Mouse (Mus musculus): Measurements from ENCODE around the gene Mbd3l1. TPM values are rescaled to one million over a fixed set of nuclear protein-coding genes. Genes with fewer than 3 reads are reported as not detected.

Gene Mbd3l1
- not detected in 2 replicates for polyA plus RNA-seq (2014; fragmentation: Nextera tagmentation; extraction: Ambion mirVana)

DNA sequence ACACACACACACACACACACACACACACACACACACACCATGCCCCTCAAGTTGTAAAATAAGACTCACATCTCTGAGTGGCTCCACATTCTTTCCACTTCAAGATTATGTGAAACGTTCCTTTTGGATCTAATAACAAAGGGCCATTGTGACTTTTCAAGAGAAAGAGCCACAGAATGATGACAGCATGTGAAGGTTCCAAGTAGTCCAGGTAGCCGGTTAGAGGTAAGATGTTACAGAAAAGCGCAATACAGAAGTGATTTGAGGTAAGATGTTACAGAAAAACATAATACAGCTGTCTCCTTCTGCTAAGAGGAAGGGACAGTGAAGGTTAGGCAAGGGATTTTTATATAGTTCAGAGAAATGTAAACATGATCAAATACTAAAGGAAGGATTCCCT lies at the start of gene Mbd3l1, which contains the start of gene Zfp558:
Gene Mbd3l1 (plus strand): TSS at position 192 of the 400 bp plus-strand sequence.
Gene Zfp558 (minus strand): TSS at position 101 of the 400 bp plus-strand sequence.
- no peak within 1 kb of the TSS for H3K27ac ChIP-seq (ENCODE audit: low read depth, low read length)
- H3K36me3 ChIP-seq (ENCODE audit: control insufficient read depth, insufficient read depth, low read length): no peaks in the 10 kb centered on the region
- no peak for ATAC-seq (replicated peaks; ENCODE audit: insufficient number of reproducible peaks, low FRiP score, low TSS enrichment)
- no peak within 1 kb of the TSS for H3K9ac ChIP-seq (ENCODE audit: low read depth, low read length)
- no peaks in the 10 kb centered on the region for H3K27me3 ChIP-seq (ENCODE audit: control insufficient read depth, insufficient read depth, low read length)
- H3K4me1 ChIP-seq (ENCODE audit: control insufficient read depth, insufficient read depth, low read length): no peaks in the 10 kb centered on the region
- no peak within 1 kb of the TSS for H3K4me3 ChIP-seq (ENCODE audit: low read depth, low read length)
- no peak within 1 kb of the TSS for H3K4me2 ChIP-seq
- WGBS (ENCODE audit: insufficient replicate concordance): 73% methylated on average over 3 of the region's 3 CpGs
- H3K9me3 ChIP-seq (replicated peaks; ENCODE audit: control insufficient read depth, low read length): no peaks in the 10 kb centered on the region

DNA sequence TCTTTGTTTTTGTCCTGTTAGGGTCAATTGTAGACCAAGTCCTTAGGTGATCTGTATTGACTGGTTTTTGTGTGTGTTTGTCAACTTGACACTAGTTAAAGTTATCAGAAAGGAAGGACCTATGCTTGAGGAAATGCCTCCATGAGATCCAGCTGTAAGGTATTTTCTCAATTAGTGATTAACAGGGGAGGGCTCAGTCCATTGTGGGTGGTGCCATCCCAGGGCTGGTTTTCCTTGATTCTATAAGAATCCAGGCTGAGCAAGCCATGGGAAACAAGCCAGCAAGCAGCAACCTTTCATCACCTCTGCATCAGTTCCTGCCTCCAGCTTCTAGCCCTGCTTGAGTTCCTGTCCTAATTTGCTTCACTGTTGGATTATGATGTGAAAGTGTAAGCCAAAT lies 47.8 kb upstream of the Mbd3l1 start, which contains the start of gene Mbd3l2:
Gene Mbd3l2 (plus strand): TSS at position 301 of the 400 bp plus-strand sequence.
- H3K4me2 ChIP-seq: no peak within 1 kb of the TSS
- no peaks in the 10 kb centered on the region for H3K4me1 ChIP-seq (ENCODE audit: control insufficient read depth, insufficient read depth, low read length)
- no peak within 1 kb of the TSS for H3K9ac ChIP-seq (ENCODE audit: low read depth, low read length)
- no peaks in the 10 kb centered on the region for H3K27me3 ChIP-seq (ENCODE audit: control insufficient read depth, insufficient read depth, low read length)
- no peak for ATAC-seq (replicated peaks; ENCODE audit: insufficient number of reproducible peaks, low FRiP score, low TSS enrichment)
- H3K36me3 ChIP-seq (ENCODE audit: control insufficient read depth, insufficient read depth, low read length): no peaks in the 10 kb centered on the region
- no peak within 1 kb of the TSS for H3K4me3 ChIP-seq (ENCODE audit: low read depth, low read length)
- no peaks in the 10 kb centered on the region for H3K9me3 ChIP-seq (replicated peaks; ENCODE audit: control insufficient read depth, low read length)
- H3K27ac ChIP-seq (ENCODE audit: low read depth, low read length): no peak within 1 kb of the TSS

DNA sequence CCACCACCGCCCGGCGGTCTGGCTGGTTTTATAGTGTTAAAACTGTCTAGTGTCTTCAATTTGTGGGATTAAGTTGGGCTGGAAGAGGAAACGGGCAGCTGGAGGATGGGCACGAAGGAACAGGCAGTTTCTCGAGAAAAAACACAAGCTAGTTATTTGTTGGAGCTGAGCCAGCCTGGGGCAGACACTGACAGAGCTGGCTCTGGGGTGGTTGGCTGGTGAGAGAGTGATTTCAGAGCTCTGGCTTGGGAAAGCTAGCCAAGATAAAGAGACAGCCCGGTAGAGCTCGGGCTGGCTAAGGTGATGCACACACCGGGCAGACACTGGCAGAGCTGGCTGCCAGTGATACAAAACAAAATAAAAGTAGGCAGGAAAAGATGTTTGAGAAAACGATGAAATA lies 46.5 kb upstream of the Mbd3l1 start:
- no peak overlapping the region for H3K27ac ChIP-seq (ENCODE audit: low read depth, low read length)
- no peak for ATAC-seq (replicated peaks; ENCODE audit: insufficient number of reproducible peaks, low FRiP score, low TSS enrichment)

DNA sequence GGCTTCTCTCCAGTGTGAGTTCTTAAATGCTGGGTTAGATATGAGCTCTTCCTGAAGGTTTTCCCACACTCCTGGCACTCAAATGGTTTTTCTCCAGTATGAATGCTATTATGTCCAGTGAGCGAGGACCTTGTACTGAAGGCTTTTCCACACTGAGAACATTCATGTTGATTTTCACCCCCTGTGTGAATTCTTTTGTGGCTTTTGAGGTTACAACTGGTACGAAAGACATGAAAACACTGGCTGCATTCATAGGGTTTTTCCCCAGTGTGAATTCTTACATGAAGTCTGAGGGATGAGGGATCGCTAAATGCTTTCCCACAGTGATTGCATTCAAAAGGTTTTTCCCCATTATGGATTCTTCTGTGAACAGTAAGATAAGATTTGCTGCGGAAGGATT lies 21.6 kb upstream of the Mbd3l1 start:
- H3K27me3 ChIP-seq (ENCODE audit: control insufficient read depth, insufficient read depth, low read length): no peaks in the 10 kb centered on the region
- H3K4me2 ChIP-seq: no peak overlapping the region
- no peak overlapping the region for H3K4me3 ChIP-seq (ENCODE audit: low read depth, low read length)
- peaks cover 7% of the 10 kb centered on the region for H3K9me3 ChIP-seq (replicated peaks; ENCODE audit: control insufficient read depth, low read length)
- H3K9ac ChIP-seq (ENCODE audit: low read depth, low read length): no peak overlapping the region
- no peak for ATAC-seq (replicated peaks; ENCODE audit: insufficient number of reproducible peaks, low FRiP score, low TSS enrichment)
- H3K27ac ChIP-seq (ENCODE audit: low read depth, low read length): no peak overlapping the region
- peaks cover 17% of the 10 kb centered on the region for H3K36me3 ChIP-seq (ENCODE audit: control insufficient read depth, insufficient read depth, low read length)
- WGBS (ENCODE audit: insufficient replicate concordance): 78% methylated on average over 4 of the region's 4 CpGs
- H3K4me1 ChIP-seq (ENCODE audit: control insufficient read depth, insufficient read depth, low read length): no peaks in the 10 kb centered on the region

More for the DNA sequence above, 46.5 kb upstream of the Mbd3l1 start:
- H3K4me3 ChIP-seq (ENCODE audit: low read depth, low read length): no peak overlapping the region
- H3K36me3 ChIP-seq (ENCODE audit: control insufficient read depth, insufficient read depth, low read length): no peaks in the 10 kb centered on the region
- H3K27me3 ChIP-seq (ENCODE audit: control insufficient read depth, insufficient read depth, low read length): no peaks in the 10 kb centered on the region
- 69% methylated on average over 10 of the region's 10 CpGs for WGBS (ENCODE audit: insufficient replicate concordance)
- H3K4me2 ChIP-seq: no peak overlapping the region
- no peaks in the 10 kb centered on the region for H3K4me1 ChIP-seq (ENCODE audit: control insufficient read depth, insufficient read depth, low read length)
- H3K9me3 ChIP-seq (replicated peaks; ENCODE audit: control insufficient read depth, low read length): no peaks in the 10 kb centered on the region
- no peak overlapping the region for H3K9ac ChIP-seq (ENCODE audit: low read depth, low read length)

DNA sequence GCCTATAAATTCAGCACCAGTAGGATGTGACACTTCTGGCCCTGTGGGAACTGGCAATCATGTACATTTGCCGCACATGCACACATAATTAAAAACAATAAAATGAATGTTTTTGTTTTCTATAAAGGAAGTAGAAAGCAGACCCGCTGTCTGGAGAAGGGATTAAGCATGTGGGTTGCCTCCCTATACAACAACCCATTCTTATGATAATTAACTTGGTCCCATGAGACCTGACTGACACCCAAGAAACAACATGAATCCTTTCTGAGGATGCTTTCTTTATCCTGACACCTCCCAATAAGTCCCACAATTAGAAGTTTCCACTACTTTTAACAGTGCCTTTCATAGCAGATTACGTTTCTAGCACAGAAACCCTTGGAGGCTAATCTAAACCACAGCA lies 10.8 kb upstream of the Mbd3l1 start:
- Histone ChIP-seq H3K27ac (ENCODE audit: low read depth, low read length) (no peak overlapping the region), H3K4me1 (ENCODE audit: control insufficient read depth, insufficient read depth, low read length) (no peaks in the 10 kb centered on the region), H3K4me2 (no peak overlapping the region), H3K4me3 (ENCODE audit: low read depth, low read length) (no peak overlapping the region), H3K9ac (ENCODE audit: low read depth, low read length) (no peak overlapping the region), H3K9me3 (replicated peaks; ENCODE audit: control insufficient read depth, low read length) (no peaks in the 10 kb centered on the region), H3K36me3 (ENCODE audit: control insufficient read depth, insufficient read depth, low read length) (0 out of 2 replicates have a peak, but pooled peaks cover 2% of the 10 kb centered on the region), H3K27me3 (ENCODE audit: control insufficient read depth, insufficient read depth, low read length) (no peaks in the 10 kb centered on the region)
- WGBS (ENCODE audit: insufficient replicate concordance): 69% methylated on average over 3 of the region's 3 CpGs
- ATAC-seq (replicated peaks; ENCODE audit: insufficient number of reproducible peaks, low FRiP score, low TSS enrichment): no peak

DNA sequence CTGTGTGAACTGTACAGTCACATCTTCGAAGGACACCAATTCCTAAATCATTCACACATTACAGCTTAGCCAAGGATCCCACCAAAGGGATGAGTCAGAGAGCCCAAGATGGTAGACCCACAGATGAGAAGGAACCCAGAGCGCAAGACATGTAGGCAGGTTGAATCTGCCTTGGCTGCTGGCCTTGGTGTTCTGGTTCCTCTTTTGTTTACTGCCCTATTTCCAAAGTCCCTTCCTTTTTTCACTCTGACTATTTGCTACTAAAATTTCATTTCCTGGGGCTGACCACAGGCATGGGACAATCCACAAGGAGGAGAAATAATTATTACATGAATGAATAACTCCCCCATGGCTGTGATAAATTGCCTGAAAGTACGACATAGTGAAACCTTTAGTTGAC lies 10.2 kb upstream of the Mbd3l1 start:
- Histone ChIP-seq H3K4me2 (no peak overlapping the region), H3K9ac (ENCODE audit: low read depth, low read length) (no peak overlapping the region), H3K36me3 (ENCODE audit: control insufficient read depth, insufficient read depth, low read length) (0 out of 2 replicates have a peak, but pooled peaks cover 2% of the 10 kb centered on the region), H3K27ac (ENCODE audit: low read depth, low read length) (no peak overlapping the region), H3K9me3 (replicated peaks; ENCODE audit: control insufficient read depth, low read length) (no peaks in the 10 kb centered on the region), H3K4me1 (ENCODE audit: control insufficient read depth, insufficient read depth, low read length) (no peaks in the 10 kb centered on the region), H3K27me3 (ENCODE audit: control insufficient read depth, insufficient read depth, low read length) (no peaks in the 10 kb centered on the region), H3K4me3 (ENCODE audit: low read depth, low read length) (no peak overlapping the region)
- WGBS (ENCODE audit: insufficient replicate concordance): 69% methylated on average over 3 of the region's 3 CpGs
- ATAC-seq (replicated peaks; ENCODE audit: insufficient number of reproducible peaks, low FRiP score, low TSS enrichment): no peak

DNA sequence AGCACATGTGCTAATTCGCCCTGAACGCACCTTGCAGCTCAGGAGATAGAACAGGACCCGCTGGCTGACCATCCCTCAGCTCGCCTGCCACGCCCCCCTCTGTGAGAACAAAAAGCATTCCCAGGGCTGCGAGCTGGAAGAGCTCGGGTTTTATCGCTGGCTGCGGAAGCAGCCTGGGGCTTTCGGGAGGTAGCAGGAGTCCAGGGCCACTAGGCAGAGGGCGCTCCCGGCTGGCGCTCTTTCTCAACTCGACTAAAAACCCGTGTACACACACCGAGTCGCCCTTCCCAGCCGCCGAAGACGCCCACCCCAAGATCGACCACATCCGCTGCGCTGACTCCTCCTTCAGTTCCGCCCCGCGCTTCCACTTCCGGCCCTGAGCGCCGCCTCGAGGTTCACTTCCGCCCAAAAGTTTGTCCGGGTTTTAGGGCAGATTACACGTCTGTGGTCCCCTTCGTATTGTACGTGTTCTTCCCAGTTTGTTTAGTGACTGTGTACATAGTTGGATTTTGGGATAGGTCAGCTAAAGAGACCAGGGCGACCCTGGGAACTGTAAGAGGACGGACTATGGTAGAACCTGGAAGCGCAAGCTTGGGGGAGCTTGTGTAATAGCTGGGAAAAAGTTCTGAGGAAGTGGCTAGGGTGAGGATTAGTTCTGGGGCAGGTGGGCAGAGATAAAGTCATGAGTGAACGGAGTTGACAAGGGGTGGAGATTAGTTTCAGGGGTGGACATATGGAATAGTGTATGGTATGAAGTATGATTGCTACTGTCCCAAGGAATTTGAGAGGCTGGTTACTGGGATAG lies 4.6 kb upstream of the Mbd3l1 start:
- H3K27me3 ChIP-seq (ENCODE audit: control insufficient read depth, insufficient read depth, low read length): no peaks in the 10 kb centered on the region
- WGBS (ENCODE audit: insufficient replicate concordance): 4% methylated on average over 39 of the region's 39 CpGs
- H3K27ac ChIP-seq (ENCODE audit: low read depth, low read length): peak overlapping the region; percentile 78
- no peaks in the 10 kb centered on the region for H3K4me1 ChIP-seq (ENCODE audit: control insufficient read depth, insufficient read depth, low read length)
- ATAC-seq (replicated peaks; ENCODE audit: insufficient number of reproducible peaks, low FRiP score, low TSS enrichment): peak; percentile 91
- peak overlapping the region; percentile 82 for H3K4me2 ChIP-seq
- peak overlapping the region; percentile 82 for H3K9ac ChIP-seq (ENCODE audit: low read depth, low read length)
- no peaks in the 10 kb centered on the region for H3K36me3 ChIP-seq (ENCODE audit: control insufficient read depth, insufficient read depth, low read length)
- peak overlapping the region; percentile 66 for H3K4me3 ChIP-seq (ENCODE audit: low read depth, low read length)
- H3K9me3 ChIP-seq (replicated peaks; ENCODE audit: control insufficient read depth, low read length): no peaks in the 10 kb centered on the region

DNA sequence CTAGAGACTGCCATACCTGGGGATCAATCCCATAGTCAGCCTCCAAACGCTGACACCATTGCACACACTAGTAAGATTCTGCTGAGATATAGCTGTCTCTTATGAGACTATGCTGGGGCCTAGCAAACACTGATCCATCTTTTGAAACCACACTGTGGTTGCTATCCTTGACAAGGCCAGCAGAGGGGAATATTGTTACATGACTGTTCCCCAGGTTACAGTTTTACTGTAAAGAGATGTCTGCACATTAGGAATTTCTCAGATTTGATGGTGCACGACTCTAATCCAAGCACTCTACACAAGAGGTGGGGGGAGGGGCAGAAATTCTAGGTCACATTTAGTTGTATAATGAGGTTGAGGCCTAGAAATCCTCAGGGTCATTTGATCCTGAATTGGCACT lies 29.9 kb downstream of the Mbd3l1 start:
- 44% methylated on average over 2 of the region's 2 CpGs for WGBS (ENCODE audit: insufficient replicate concordance)
- no peak overlapping the region for H3K9ac ChIP-seq (ENCODE audit: low read depth, low read length)

More for the DNA sequence above, 29.9 kb downstream of the Mbd3l1 start:
- H3K9me3 ChIP-seq (replicated peaks; ENCODE audit: control insufficient read depth, low read length): no peaks in the 10 kb centered on the region
- no peaks in the 10 kb centered on the region for H3K4me1 ChIP-seq (ENCODE audit: control insufficient read depth, insufficient read depth, low read length)
- H3K4me3 ChIP-seq (ENCODE audit: low read depth, low read length): no peak overlapping the region
- H3K27me3 ChIP-seq (ENCODE audit: control insufficient read depth, insufficient read depth, low read length): no peaks in the 10 kb centered on the region
- no peaks in the 10 kb centered on the region for H3K36me3 ChIP-seq (ENCODE audit: control insufficient read depth, insufficient read depth, low read length)
- no peak for ATAC-seq (replicated peaks; ENCODE audit: insufficient number of reproducible peaks, low FRiP score, low TSS enrichment)
- no peak overlapping the region for H3K27ac ChIP-seq (ENCODE audit: low read depth, low read length)
- H3K4me2 ChIP-seq: no peak overlapping the region
